Mouse (Mus musculus): ENCODE measurements around the gene Nudt8.
"Not testable (repeated sequence)": the region's sequence is repeated elsewhere in the genome, so short reads cannot be mapped to it uniquely, and the experiment has no call there.

The Nudt8 gene

GRCm38 (mm10) chr19:4000119-4000900 lies at the start of gene Nudt8, which contains the start of gene Gm49405:
Nudt8 (plus strand) TSS chr19:4000580.
Gm49405 (plus strand) TSS chr19:4000626.
- peak; percentile 95 for DNase-seq (ENCODE audit: low spot score in 2 of 2)

- no peak for DNase-seq (ENCODE audit: low spot score in 2 of 2)
These were observed 48.9 kb upstream of the Nudt8 start for GRCm38 (mm10) chr19:3951461-3951860.

- DNase-seq (ENCODE audit: low spot score in 2 of 2): no peak
These were observed 48.3 kb upstream of the Nudt8 start for GRCm38 (mm10) chr19:3952099-3952498.

GRCm38 (mm10) chr19:3955033-3955432 lies 45.3 kb upstream of the Nudt8 start:
- no peak for DNase-seq (ENCODE audit: low spot score in 2 of 2)

GRCm38 (mm10) chr19:3955804-3956203 lies 44.6 kb upstream of the Nudt8 start:
- DNase-seq (ENCODE audit: low spot score in 2 of 2): no peak

GRCm38 (mm10) chr19:3957296-3958036 lies 42.9 kb upstream of the Nudt8 start:
- not testable (repeated sequence) for DNase-seq (ENCODE audit: low spot score in 2 of 2)

- no peak for DNase-seq (ENCODE audit: low spot score in 2 of 2)
These were observed 41.9 kb upstream of the Nudt8 start, which contains the start of gene Aldh3b3 for GRCm38 (mm10) chr19:3958470-3958869. Aldh3b3 (plus strand) TSS chr19:3958645.

- no peak for DNase-seq (ENCODE audit: low spot score in 2 of 2)
These were observed 41.4 kb upstream of the Nudt8 start for GRCm38 (mm10) chr19:3959030-3959429.

- DNase-seq (ENCODE audit: low spot score in 2 of 2): no peak
These were observed 40.2 kb upstream of the Nudt8 start for GRCm38 (mm10) chr19:3960211-3960610.

- not testable (repeated sequence) for DNase-seq (ENCODE audit: low spot score in 2 of 2)
These were observed 38.6 kb upstream of the Nudt8 start for GRCm38 (mm10) chr19:3961805-3962204.

- no peak for DNase-seq (ENCODE audit: low spot score in 2 of 2)
These were observed 37.9 kb upstream of the Nudt8 start for GRCm38 (mm10) chr19:3962469-3962868.

- DNase-seq (ENCODE audit: low spot score in 2 of 2): no peak
These were observed 36.4 kb upstream of the Nudt8 start for GRCm38 (mm10) chr19:3964030-3964429.

GRCm38 (mm10) chr19:3966330-3967075 lies 33.9 kb upstream of the Nudt8 start:
- no peak for DNase-seq (ENCODE audit: low spot score in 2 of 2)

GRCm38 (mm10) chr19:3967258-3967657 lies 33.1 kb upstream of the Nudt8 start:
- DNase-seq (ENCODE audit: low spot score in 2 of 2): no peak

- DNase-seq (ENCODE audit: low spot score in 2 of 2): no peak
These were observed 28.2 kb upstream of the Nudt8 start, which contains the start of gene Aldh3b2 for GRCm38 (mm10) chr19:3972229-3972628. Aldh3b2 (plus strand) TSS chr19:3972328.

GRCm38 (mm10) chr19:3974608-3975007 lies 25.8 kb upstream of the Nudt8 start:
- not testable (repeated sequence) for DNase-seq (ENCODE audit: low spot score in 2 of 2)

GRCm38 (mm10) chr19:3975866-3976265 lies 24.5 kb upstream of the Nudt8 start:
- DNase-seq (ENCODE audit: low spot score in 2 of 2): no peak

- peak; percentile 79 to 83 for DNase-seq (ENCODE audit: low spot score in 2 of 2)
These were observed 20.1 kb upstream of the Nudt8 start for GRCm38 (mm10) chr19:3980309-3980708.

GRCm38 (mm10) chr19:3980917-3981316 lies 19.5 kb upstream of the Nudt8 start:
- no peak for DNase-seq (ENCODE audit: low spot score in 2 of 2)

GRCm38 (mm10) chr19:3983527-3984200 lies 16.7 kb upstream of the Nudt8 start:
- DNase-seq (ENCODE audit: low spot score in 2 of 2): no peak

- DNase-seq (ENCODE audit: low spot score in 2 of 2): no peak
These were observed 15.1 kb upstream of the Nudt8 start for GRCm38 (mm10) chr19:3985261-3985681.

Measured in right cerebral cortex, postnatal 10 days (tissue).